Mouse (Mus musculus): Measurements from ENCODE around the gene Rnf130. TPM values are rescaled to one million over a fixed set of nuclear protein-coding genes. Genes with fewer than 3 reads are reported as not detected.
"Not testable (repeated sequence)": the region's sequence is repeated elsewhere in the genome, so short reads cannot be mapped to it uniquely, and the experiment has no call there.

The Rnf130 gene
- polyA plus RNA-seq, 1 experiment from 2014 or later: 77.3 TPM

DNA sequence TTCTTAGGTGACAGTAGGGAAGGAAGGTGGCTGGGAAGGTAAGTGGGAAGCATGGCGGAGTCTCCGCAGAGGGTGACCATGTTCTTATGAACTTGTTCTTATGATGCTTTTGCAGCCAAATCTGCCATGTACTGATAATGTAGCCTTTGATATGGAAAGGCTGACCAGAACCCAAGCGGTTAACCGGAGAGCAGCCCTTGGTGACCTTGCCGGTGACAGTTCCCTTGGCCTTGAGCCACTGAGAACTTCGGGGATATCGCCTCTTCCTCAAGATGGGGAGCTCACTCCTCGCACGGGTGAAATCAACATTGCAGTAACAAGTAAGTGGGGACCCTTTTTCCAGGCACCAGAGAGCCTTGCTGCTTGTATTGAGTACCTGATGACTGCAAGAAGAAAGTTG lies 70.5 kb downstream of the Rnf130 start:
- no peak for ATAC-seq (ENCODE audit: insufficient number of reproducible peaks, low FRiP score, low TSS enrichment, low read depth)
- H3K27me3 ChIP-seq: no peaks in the 10 kb centered on the region
- 91% methylated on average over 9 of the region's 9 CpGs for WGBS

GRCm38 (mm10) chr11:50097091-50097490 lies 71.9 kb downstream of the Rnf130 start:
- H3K27ac ChIP-seq: no peak overlapping the region
- ATAC-seq (ENCODE audit: insufficient number of reproducible peaks, low FRiP score, low TSS enrichment, low read depth): no peak
- WGBS: 92% methylated on average over 6 of the region's 6 CpGs
- peaks cover 39% of the 10 kb centered on the region for H3K36me3 ChIP-seq
- no peak overlapping the region for H3K4me2 ChIP-seq
- no peaks in the 10 kb centered on the region for H3K9me3 ChIP-seq
- no peak overlapping the region for H3K4me3 ChIP-seq
- H3K4me1 ChIP-seq: no peaks in the 10 kb centered on the region
- H3K9ac ChIP-seq: no peak overlapping the region
- H3K27me3 ChIP-seq: no peaks in the 10 kb centered on the region

More for the DNA sequence above, 70.5 kb downstream of the Rnf130 start:
- Histone ChIP-seq H3K36me3 (peaks cover 51% of the 10 kb centered on the region), H3K4me3 (no peak overlapping the region), H3K9ac (no peak overlapping the region), H3K27ac (no peak overlapping the region), H3K9me3 (no peaks in the 10 kb centered on the region), H3K4me1 (0 out of 2 replicates have a peak, but pooled peaks cover 5% of the 10 kb centered on the region), H3K4me2 (no peak overlapping the region)

GRCm38 (mm10) chr11:50098961-50099481 lies 73.9 kb downstream of the Rnf130 start:
- Histone ChIP-seq H3K36me3 (peaks cover 38% of the 10 kb centered on the region), H3K27me3 (no peaks in the 10 kb centered on the region), H3K4me1 (no peaks in the 10 kb centered on the region), H3K4me3 (no peak overlapping the region), H3K9me3 (no peaks in the 10 kb centered on the region), H3K27ac (no peak overlapping the region), H3K9ac (no peak overlapping the region), H3K4me2 (no peak overlapping the region)
- 73% methylated on average over 8 of the region's 8 CpGs for WGBS
- ATAC-seq (ENCODE audit: insufficient number of reproducible peaks, low FRiP score, low TSS enrichment, low read depth): no peak

DNA sequence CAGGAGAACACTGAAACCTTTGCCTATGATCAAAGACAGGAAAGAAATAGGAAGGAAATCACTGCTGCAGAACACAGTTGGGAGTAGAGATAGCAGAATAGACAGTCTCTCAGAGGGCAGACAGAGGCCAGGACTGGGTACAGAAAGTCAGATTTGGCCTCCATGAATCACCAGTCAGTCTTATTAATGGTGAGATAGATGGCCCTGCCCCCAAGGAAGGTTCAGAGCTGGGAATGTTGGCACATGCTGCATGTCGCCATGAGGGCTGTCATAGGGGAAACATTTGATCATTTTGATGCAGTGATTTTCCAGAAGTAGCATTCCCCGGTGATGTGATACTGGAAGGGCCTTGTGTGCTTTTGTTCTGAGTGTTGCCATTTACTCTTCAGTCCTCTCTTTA lies 74.5 kb downstream of the Rnf130 start:
- Histone ChIP-seq H3K36me3 (peaks cover 40% of the 10 kb centered on the region), H3K27ac (no peak overlapping the region), H3K4me3 (no peak overlapping the region), H3K9ac (no peak overlapping the region), H3K4me1 (no peaks in the 10 kb centered on the region), H3K4me2 (no peak overlapping the region), H3K9me3 (no peaks in the 10 kb centered on the region), H3K27me3 (no peaks in the 10 kb centered on the region)
- ATAC-seq (ENCODE audit: insufficient number of reproducible peaks, low FRiP score, low TSS enrichment, low read depth): no peak
- 75% methylated on average over 2 of the region's 2 CpGs for WGBS

- 86% methylated on average over 2 of the region's 2 CpGs for WGBS
- no peaks in the 10 kb centered on the region for H3K4me1 ChIP-seq
- H3K4me2 ChIP-seq: no peak overlapping the region
- peaks cover 38% of the 10 kb centered on the region for H3K36me3 ChIP-seq
- H3K27me3 ChIP-seq: no peaks in the 10 kb centered on the region
- ATAC-seq (ENCODE audit: insufficient number of reproducible peaks, low FRiP score, low TSS enrichment, low read depth): no peak
- no peak overlapping the region for H3K9ac ChIP-seq
- H3K4me3 ChIP-seq: no peak overlapping the region
- H3K27ac ChIP-seq: no peak overlapping the region
- no peaks in the 10 kb centered on the region for H3K9me3 ChIP-seq
Observed at GRCm38 (mm10) chr11:50100548-50101307, 75.6 kb downstream of the Rnf130 start.

- H3K27me3 ChIP-seq; H3K4me1 ChIP-seq; H3K9ac ChIP-seq; H3K27ac ChIP-seq; ATAC-seq (ENCODE audit: insufficient number of reproducible peaks, low FRiP score, low TSS enrichment, low read depth); H3K4me3 ChIP-seq; H3K9me3 ChIP-seq; H3K4me2 ChIP-seq: not testable (repeated sequence)
- 85% methylated on average over 4 of the region's 4 CpGs for whole genome bisulfite sequencing
- peaks cover 34% of the 10 kb centered on the region for H3K36me3 ChIP-seq
Observed at GRCm38 (mm10) chr11:50101962-50102361, 76.8 kb downstream of the Rnf130 start.

DNA sequence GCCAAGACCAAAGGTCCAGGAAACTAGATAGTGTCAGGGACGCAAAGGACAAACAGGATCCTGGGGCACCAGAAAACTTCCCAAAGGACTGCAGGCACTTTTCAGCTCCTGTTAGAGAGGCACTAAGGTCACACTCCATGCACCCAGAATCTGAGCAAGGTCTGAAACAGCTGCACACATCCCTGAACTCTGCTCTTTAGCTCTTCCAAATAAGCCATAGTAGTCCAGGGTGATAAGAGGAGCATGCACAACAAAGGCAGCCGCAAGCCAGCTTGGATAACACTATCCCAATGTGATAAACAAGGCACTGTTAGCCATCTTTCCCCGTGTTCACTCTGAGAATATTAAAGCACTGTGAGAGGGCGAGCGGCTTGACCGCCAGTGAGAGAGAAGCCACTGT lies 78.9 kb downstream of the Rnf130 start:
- no peak overlapping the region for H3K27ac ChIP-seq
- H3K4me1 ChIP-seq: peaks cover 10% of the 10 kb centered on the region; the same call in 1 of the 2 replicates
- no peak overlapping the region for H3K4me3 ChIP-seq
- no peak for ATAC-seq (ENCODE audit: insufficient number of reproducible peaks, low FRiP score, low TSS enrichment, low read depth)
- WGBS: 92% methylated on average over 6 of the region's 6 CpGs
- no peaks in the 10 kb centered on the region for H3K9me3 ChIP-seq
- peaks cover 27% of the 10 kb centered on the region for H3K36me3 ChIP-seq
- no peak overlapping the region for H3K9ac ChIP-seq
- no peaks in the 10 kb centered on the region for H3K27me3 ChIP-seq
- no peak overlapping the region for H3K4me2 ChIP-seq

DNA sequence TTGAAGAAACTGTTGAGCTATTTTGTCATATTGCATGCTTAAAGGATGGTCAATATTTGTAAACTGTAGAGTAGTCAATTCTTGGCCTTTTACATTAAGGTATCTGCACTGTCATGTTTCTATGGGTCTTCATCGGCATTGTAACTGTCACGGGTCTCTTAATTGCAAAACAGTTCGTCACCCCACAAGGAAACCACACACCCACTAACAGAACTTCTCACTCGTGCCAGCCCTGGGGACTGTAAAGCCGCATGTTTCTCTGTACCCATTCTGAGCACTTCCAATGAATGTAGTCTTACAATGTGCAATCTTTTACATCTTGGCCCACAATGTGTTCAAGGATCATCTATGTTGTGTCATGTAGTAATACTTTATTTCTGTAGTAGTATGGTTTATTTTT lies 80.1 kb downstream of the Rnf130 start:
- Histone ChIP-seq H3K27me3 (no peaks in the 10 kb centered on the region), H3K27ac (no peak overlapping the region), H3K4me1 (peaks cover 10% of the 10 kb centered on the region; the same call in 1 of the 2 replicates), H3K4me2 (no peak overlapping the region), H3K9me3 (no peaks in the 10 kb centered on the region), H3K4me3 (no peak overlapping the region), H3K9ac (no peak overlapping the region), H3K36me3 (peaks cover 15% of the 10 kb centered on the region)
- ATAC-seq (ENCODE audit: insufficient number of reproducible peaks, low FRiP score, low TSS enrichment, low read depth): no peak
- 79% methylated on average over 5 of the region's 5 CpGs for WGBS

GRCm38 (mm10) chr11:50106024-50106423 lies 80.9 kb downstream of the Rnf130 start:
- Histone ChIP-seq H3K4me3 (no peak overlapping the region), H3K27ac (no peak overlapping the region), H3K9me3 (no peaks in the 10 kb centered on the region), H3K4me2 (no peak overlapping the region), H3K9ac (no peak overlapping the region), H3K36me3 (peaks cover 12% of the 10 kb centered on the region), H3K27me3 (no peaks in the 10 kb centered on the region), H3K4me1 (peaks cover 10% of the 10 kb centered on the region; the same call in 1 of the 2 replicates)
- ATAC-seq (ENCODE audit: insufficient number of reproducible peaks, low FRiP score, low TSS enrichment, low read depth): no peak
- 62% methylated on average over 7 of the region's 7 CpGs for WGBS

- ATAC-seq (ENCODE audit: insufficient number of reproducible peaks, low FRiP score, low TSS enrichment, low read depth): no peak
- peaks cover 10% of the 10 kb centered on the region; the same call in 1 of the 2 replicates for H3K4me1 ChIP-seq
- H3K9ac ChIP-seq: no peak overlapping the region
- H3K9me3 ChIP-seq: no peaks in the 10 kb centered on the region
- no peak overlapping the region for H3K4me2 ChIP-seq
- H3K27me3 ChIP-seq: no peaks in the 10 kb centered on the region
- WGBS: 66% methylated on average over 8 of the region's 8 CpGs
- H3K4me3 ChIP-seq: no peak overlapping the region
- H3K27ac ChIP-seq: no peak overlapping the region
- H3K36me3 ChIP-seq: peaks cover 9% of the 10 kb centered on the region
Observed at GRCm38 (mm10) chr11:50108823-50109244, 83.7 kb downstream of the Rnf130 start.

- Histone ChIP-seq H3K9ac (no peak overlapping the region), H3K27me3 (no peaks in the 10 kb centered on the region), H3K4me1 (no peaks in the 10 kb centered on the region), H3K36me3 (no peaks in the 10 kb centered on the region), H3K4me2 (no peak overlapping the region), H3K9me3 (no peaks in the 10 kb centered on the region), H3K4me3 (no peak overlapping the region), H3K27ac (no peak overlapping the region)
- no peak for ATAC-seq (ENCODE audit: insufficient number of reproducible peaks, low FRiP score, low TSS enrichment, low read depth)
- 16% methylated on average over 5 of the region's 5 CpGs for WGBS
Observed at GRCm38 (mm10) chr11:50114329-50114728, 89.2 kb downstream of the Rnf130 start.

- no peak for ATAC-seq (ENCODE audit: insufficient number of reproducible peaks, low FRiP score, low TSS enrichment, low read depth)
- 89% methylated on average over 8 of the region's 8 CpGs for WGBS
- Histone ChIP-seq H3K27me3 (no peaks in the 10 kb centered on the region), H3K36me3 (0 out of 2 replicates have a peak, but pooled peaks cover 3% of the 10 kb centered on the region), H3K9me3 (no peaks in the 10 kb centered on the region), H3K4me3 (no peak overlapping the region), H3K27ac (no peak overlapping the region), H3K9ac (no peak overlapping the region), H3K4me2 (no peak overlapping the region), H3K4me1 (no peaks in the 10 kb centered on the region; the same call in 1 of the 2 replicates)
Observed at GRCm38 (mm10) chr11:50122631-50123081, 97.5 kb downstream of the Rnf130 start.
